Mouse (Mus musculus) natural killer cell, adult 2 months (primary cell): Measurements from ENCODE around the gene Nme7.

ENCODE experiments used
- DNase-seq, 2 experiments: peaks; one replicate each; pipeline ENCODE4 v3.0.0; 2022; ENCODE audit warnings: low spot score in 2 of 2

The Nme7 gene

GRCm38 (mm10) chr1:164458621-164459051, 154.7 kb downstream of the Nme7 start:
- peak; percentile 53 to 71 for DNase-seq

GRCm38 (mm10) chr1:164459127-164459905, 155.4 kb downstream of the Nme7 start:
- DNase-seq, result no peak

DNA sequence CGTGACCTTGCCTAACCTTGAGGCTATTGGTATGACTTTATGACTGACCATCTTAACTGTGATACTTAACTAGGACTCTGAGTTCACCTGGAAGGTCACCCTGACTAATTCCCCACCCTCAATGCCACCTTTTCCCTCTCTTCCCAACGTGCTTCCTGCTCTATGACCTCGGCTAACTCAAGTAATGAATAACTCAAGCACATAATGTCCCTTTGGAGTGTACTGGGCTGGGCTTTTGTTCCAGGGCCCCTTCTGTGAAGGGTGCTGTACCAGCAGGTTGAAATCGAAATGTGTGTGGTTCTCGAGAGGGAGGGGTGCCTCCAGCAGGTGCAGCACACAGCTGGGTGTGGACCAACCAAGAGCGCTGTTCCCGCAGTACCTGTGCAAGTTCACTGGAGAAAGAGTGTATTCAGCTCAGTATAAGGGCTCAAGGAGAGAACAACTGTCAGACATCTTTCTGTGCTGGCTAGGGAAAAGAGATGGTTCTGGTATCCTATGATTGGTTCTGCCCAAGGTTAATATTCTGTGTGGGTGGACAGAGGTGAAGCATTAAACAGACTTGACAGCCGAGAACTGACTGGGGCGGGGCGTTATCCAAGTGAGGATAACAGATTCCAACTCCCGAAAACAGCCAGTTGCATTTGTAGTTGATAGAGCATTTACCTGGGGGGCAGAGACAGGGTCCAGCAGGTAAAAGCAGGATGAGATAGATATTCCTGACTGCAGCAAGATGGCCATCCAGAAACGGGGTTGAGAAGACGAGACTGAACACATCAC, 157.2 kb downstream of the Nme7 start:
- no peak for DNase-seq

DNA sequence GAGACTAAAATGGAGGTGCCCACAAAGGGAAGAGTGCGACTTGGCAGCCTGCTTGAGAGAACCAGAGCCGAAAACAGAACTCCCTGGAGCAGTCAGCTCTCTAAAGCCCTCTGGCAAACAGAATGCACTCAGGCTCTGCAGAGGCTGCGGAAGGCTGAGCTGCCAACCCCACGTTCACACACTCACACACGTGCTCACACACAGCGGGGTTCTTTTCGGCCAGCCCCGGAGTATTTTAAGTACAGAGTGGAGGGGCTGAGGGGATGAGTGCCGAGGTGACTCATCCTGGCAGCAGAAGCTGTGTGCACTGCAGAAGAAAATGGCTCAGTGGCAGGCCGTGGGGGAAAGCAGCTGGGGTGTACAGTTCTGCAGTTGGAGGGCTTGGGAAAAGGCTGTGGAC, 157.8 kb downstream of the Nme7 start:
- peak; percentile 31 to 45 for DNase-seq

DNA sequence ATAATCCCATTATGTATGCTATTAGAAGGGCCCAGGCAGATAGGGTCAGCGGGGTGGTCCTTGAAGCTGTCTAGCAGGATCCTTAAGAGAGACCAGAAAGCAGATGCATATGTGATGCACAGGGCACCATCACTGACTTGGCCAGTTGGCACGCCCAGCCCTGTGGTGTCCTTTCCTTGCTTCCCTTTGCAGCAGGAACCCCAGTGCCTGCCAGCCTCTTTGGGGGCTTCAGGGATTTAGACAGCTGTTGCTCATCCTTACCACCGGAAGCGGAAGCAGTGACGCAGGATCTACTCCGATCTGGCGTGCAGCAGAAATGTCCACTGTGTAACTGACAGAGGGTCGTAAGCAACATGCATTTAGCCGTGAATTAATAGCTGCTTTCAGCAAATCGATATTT, 163.5 kb downstream of the Nme7 start:
- no peak for DNase-seq

DNA sequence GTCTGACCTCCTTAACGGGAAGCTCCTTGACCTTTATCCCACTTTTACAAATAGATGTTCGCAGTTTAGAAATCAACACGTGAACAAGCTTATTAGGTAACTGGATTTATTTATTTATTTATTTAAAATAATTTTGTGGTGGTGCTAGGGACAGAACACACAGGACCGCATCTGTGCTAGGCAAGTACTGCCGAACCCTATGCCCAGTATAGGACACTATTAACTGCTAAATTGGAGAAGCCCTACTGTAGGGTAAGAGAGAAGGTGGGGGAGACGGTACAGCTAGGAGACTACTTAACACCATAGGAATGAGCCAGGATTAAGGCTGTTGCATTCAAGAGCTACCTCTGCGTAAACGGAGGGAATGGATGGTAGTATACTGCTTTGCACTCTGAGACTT, 164.4 kb downstream of the Nme7 start:
- DNase-seq, result no peak

GRCm38 (mm10) chr1:164470985-164471384, 167.1 kb downstream of the Nme7 start:
- no peak for DNase-seq

DNA sequence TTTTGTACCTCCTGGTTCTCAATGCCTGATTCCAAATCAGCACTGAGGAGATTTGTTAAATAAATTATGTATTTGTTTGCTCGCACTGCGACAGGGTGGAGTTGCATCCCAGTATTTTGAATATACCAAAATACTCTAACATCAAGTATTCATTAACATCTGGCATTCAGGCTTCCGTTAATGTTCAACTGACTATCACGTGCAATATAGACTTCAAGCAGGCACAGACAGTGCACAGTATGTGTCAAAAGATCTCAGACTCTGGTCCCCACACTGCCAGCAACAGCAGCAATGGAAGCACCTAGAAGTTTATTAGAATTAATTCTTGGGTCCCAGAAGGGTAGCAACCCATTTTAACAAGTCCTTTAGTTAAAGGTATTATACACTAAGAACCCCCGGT, 167.7 kb downstream of the Nme7 start:
- DNase-seq, result no peak

- no peak for DNase-seq
Observed at GRCm38 (mm10) chr1:164473398-164473797, 169.5 kb downstream of the Nme7 start.

DNA sequence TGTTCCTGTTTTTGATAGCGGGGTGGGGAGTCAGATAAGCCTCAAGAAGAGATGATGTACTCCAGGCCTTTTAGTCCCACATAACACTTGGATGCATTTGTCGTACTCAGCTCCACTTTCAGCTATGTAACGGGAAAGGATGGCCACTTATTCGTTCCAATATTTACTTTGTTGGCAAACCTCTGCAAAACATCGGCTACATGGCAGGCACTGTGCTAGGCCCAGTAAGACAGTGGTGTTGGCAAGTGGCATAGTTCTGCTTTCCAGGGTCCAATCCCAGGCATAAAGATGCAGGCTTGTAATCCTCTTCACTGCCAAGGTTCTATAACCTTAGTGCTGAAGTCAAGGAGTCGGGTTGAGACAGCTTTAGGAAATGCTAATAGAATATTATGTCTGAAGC, 170.4 kb downstream of the Nme7 start:
- DNase-seq, result no peak

DNA sequence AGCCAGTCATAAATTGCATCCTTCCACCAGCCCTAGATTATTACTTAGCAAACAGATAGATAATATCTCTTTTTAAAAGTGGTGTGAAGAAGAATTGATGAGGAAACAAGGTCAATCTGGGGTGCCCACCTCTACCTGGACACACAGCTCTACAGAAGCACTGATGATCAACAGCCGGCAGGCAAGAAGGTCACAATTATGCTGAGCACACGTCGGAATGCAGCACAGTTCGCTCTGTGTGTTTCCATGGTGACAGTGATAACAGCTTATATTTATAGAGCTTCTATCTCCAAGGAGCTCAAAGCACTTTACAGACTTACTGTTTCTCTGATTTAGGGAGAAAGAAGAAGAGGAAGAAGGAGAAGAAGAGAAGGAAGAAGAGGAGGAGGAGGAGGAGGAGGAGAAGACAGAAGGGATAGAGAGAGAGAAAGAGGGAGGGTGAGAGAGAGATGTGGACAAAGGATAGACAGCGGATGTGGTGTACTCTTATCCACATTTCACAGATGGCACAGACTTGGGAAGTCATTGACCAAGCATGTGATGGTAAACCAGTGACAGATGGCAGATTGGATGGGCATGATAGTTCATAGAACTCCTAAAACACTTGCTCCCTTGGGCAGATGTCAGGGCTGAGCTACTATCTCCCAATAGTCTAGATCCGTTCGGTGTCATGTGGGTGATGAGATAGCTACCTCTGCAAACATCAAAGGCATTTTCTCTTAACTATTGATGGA, 171.0 kb downstream of the Nme7 start:
- DNase-seq, result no peak

- no peak for DNase-seq
Observed at GRCm38 (mm10) chr1:164475895-164476294, 172.0 kb downstream of the Nme7 start.

DNA sequence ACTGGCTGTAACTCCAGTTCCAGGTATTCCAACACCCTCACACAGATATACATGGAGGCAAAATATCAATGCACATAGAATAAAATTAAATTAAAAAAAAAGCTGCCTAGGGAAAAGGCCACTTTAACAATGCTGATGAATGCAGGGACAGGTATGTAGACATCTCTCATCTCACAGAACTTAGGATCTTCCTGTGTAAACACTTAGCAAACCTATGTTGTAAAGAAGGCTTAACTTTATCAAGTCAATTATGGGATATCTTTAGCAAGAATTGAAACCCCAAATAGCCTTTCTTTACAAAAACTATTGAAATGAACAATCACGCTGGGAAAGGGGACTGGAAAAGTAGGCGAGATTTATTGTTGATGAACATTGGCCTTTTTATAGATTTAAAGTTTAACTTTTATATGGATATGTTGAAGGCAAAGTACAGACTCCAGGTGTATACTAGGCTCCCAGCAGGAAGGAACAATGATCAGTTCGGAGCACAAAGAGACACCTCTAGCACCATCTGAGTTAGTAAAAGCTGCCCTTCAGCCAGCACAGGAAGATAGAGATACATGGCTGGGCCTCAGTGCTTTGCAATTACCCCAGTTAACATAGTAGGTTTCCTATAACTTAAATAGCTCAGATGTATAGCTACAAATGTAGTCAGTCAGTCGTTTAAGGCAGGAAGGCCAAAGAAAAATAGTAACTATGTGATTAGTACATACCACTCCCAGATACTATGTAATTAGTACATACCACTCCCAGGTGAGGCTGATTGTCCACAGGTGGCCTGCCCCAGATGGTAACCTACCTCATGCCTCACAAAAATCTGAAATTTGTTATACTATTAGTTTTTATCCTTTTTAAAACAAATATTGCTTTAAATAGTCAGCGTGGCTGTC, 177.1 kb downstream of the Nme7 start:
- no peak for DNase-seq

DNA sequence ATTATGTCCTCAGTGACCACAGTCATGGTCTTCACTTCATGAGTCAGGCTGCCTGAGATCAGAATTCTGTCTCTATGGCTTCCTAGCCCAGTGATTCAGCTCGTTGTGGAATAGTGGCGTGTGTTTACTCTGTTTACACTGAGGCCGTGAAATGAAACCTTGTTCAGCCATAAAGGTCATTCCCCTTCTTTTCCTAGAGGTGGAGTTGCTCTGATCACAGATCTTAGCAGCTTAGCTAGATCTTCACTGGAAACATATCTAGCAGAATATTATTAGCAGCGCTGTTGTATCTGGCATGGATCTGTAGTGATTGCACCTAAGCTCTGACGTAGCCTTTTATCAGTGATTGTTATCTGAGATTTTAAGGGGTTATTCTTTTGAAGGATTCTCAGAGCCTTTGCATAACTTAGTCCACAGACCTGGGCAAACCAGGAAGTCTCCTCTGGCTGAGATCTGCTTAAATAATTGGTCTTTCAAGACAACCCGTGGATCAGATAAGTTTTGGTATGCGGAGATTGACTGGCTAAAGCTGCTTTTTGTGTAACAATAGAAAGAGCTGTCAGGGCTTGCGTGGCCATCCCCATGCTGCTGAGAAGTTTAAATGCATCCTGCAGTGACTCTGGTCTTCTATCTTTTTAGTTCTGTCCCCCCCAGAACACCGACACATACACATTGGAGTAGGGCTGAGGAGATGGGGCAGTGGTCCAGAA, 177.9 kb downstream of the Nme7 start:
- no peak for DNase-seq

- DNase-seq, result no peak
Observed at GRCm38 (mm10) chr1:164482833-164483232, 178.9 kb downstream of the Nme7 start.

GRCm38 (mm10) chr1:164483728-164484127, 179.8 kb downstream of the Nme7 start:
- no peak for DNase-seq
